Mouse (Mus musculus): ENCODE data around the gene Ing3. TPM values are rescaled to one million over a fixed set of nuclear protein-coding genes. Genes with fewer than 3 reads are reported as not detected.

Ing3 gene
- 41.2 and 45.7 TPM in 2 replicates for polyA plus RNA-seq (2015; fragmentation: Nextera tagmentation; extraction: Ambion mirVana)

DNA sequence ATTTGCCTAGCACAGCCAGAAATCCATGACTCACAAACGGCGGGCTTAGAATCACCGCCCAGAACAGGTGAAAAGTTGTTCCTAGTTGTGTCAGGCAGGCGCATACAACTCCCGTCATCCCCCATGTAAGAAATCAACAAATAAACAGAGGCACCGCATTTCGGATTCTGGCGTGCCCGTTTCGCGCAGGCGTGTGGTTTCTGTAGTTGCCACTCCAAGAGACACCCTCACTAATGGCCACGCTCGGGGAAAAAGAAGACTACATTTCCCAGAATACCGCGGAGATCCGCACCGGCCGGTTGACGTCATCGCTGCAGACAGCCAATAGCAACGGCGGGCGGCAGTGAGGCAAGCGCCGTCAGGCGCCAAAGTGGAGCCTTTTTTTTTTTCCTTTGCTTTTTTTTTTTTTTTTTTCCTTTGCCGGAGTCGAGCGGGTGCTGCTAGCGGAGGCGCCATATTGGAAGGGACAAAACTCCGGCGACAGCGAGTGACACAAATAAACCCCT lies at the start of gene Ing3:
Ing3 (plus strand) TSS at position 346 of the 506 bp plus-strand sequence.
- H3K9me3 ChIP-seq (ENCODE audit: control insufficient read depth, low read length) = no peaks in the 10 kb centered on the region
- H3K36me3 ChIP-seq (ENCODE audit: control insufficient read depth, insufficient read depth, low read length) = no peaks in the 10 kb centered on the region
- peak within 1 kb of the TSS; percentile 72 for H3K4me3 ChIP-seq (ENCODE audit: low read length)
- peaks cover 8% of the 10 kb centered on the region for H3K4me1 ChIP-seq (ENCODE audit: control insufficient read depth, insufficient read depth, low read depth, low read length)
- H3K27ac ChIP-seq (ENCODE audit: low read depth, low read length) = peak within 1 kb of the TSS; percentile 99
- H3K4me2 ChIP-seq (ENCODE audit: low read length) = peak within 1 kb of the TSS; percentile 66
- no peaks in the 10 kb centered on the region for H3K27me3 ChIP-seq (replicated peaks; ENCODE audit: control insufficient read depth, insufficient read depth, low read length)
- peak within 1 kb of the TSS; percentile 88 for H3K9ac ChIP-seq (ENCODE audit: low read depth, low read length)
- WGBS = under 1% methylated on average over 34 of the region's 35 CpGs
- peak; percentile 98 for ATAC-seq

DNA sequence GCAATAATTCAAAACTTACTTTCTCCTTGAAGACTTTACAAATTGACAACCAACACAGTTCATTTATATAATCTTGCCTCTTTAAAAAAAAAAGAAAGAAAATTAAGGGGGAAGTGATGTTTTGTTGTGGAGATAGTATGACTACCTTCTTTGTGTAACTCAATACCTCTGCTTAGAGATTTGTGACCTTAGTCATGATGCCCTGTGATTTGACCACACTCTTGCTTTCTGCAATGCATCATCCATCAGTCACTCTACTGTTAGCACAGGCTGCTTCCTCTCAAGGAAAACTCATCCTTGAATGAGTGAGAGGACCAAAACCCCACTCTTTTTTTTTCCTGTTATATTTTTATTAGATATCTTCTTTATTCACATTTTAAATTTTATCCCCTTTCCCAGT lies 39.7 kb upstream of the Ing3 start:
- no peaks in the 10 kb centered on the region for H3K27me3 ChIP-seq (replicated peaks; ENCODE audit: control insufficient read depth, insufficient read depth, low read length)
- ATAC-seq = no peak
- no peak overlapping the region for H3K9ac ChIP-seq (ENCODE audit: low read depth, low read length)
- H3K4me2 ChIP-seq (ENCODE audit: low read length) = no peak overlapping the region
- no peaks in the 10 kb centered on the region for H3K9me3 ChIP-seq (ENCODE audit: control insufficient read depth, low read length)
- no peaks in the 10 kb centered on the region for H3K36me3 ChIP-seq (ENCODE audit: control insufficient read depth, insufficient read depth, low read length)
- no peak overlapping the region for H3K4me3 ChIP-seq (ENCODE audit: low read length)
- no peaks in the 10 kb centered on the region for H3K4me1 ChIP-seq (ENCODE audit: control insufficient read depth, insufficient read depth, low read depth, low read length)
- H3K27ac ChIP-seq (ENCODE audit: low read depth, low read length) = no peak overlapping the region

DNA sequence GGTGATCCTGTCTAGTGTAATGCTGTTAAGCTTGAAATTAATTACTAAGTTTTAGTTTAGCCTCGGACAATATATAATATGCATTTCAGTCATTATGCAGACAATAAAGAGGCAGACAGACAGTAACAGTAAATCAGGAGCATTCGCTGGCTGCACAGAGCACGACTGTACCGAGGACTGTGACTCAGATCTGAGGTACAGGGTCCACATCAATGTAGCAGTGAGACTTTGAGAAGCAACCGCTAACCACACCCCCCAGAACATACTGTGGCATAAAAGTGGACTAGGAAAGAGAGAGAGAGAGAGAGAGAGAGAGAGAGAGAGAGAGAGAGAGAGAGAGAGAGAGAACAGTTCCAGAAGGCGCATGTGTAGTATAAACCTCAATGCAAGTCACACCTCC lies 38.6 kb upstream of the Ing3 start:
- 90% methylated on average over 6 of the region's 6 CpGs for WGBS

DNA sequence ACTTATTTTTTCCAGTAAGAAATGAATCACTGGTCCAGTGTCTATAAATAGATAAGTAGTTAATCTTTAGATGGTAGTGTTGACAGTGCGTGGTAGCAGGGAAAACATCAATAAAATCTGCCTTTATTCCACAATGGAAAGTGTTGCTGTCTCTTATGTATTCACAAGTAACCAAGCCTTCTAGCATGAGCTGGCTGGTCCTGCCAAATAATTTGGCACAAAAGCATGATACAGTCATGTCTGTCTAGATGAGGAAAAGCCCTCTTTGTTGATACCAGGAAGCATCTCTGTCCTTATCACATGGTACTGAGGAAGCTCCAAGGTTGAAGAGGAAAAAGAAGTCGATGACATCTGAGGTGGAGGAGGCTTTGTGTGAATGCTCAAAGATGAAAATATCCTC lies 32.8 kb upstream of the Ing3 start:
- no peak overlapping the region for H3K4me2 ChIP-seq (ENCODE audit: low read length)
- no peak overlapping the region for H3K9ac ChIP-seq (ENCODE audit: low read depth, low read length)
- WGBS = 92% methylated on average over 2 of the region's 2 CpGs
- no peaks in the 10 kb centered on the region for H3K27me3 ChIP-seq (replicated peaks; ENCODE audit: control insufficient read depth, insufficient read depth, low read length)
- H3K4me1 ChIP-seq (ENCODE audit: control insufficient read depth, insufficient read depth, low read depth, low read length) = no peaks in the 10 kb centered on the region
- no peak overlapping the region for H3K27ac ChIP-seq (ENCODE audit: low read depth, low read length)
- ATAC-seq = no peak
- no peaks in the 10 kb centered on the region for H3K36me3 ChIP-seq (ENCODE audit: control insufficient read depth, insufficient read depth, low read length)
- no peak overlapping the region for H3K4me3 ChIP-seq (ENCODE audit: low read length)
- H3K9me3 ChIP-seq (ENCODE audit: control insufficient read depth, low read length) = no peaks in the 10 kb centered on the region

More for the DNA sequence above, 38.6 kb upstream of the Ing3 start:
- H3K4me2 ChIP-seq (ENCODE audit: low read length) = no peak overlapping the region
- no peaks in the 10 kb centered on the region for H3K36me3 ChIP-seq (ENCODE audit: control insufficient read depth, insufficient read depth, low read length)
- no peaks in the 10 kb centered on the region for H3K9me3 ChIP-seq (ENCODE audit: control insufficient read depth, low read length)
- ATAC-seq = no peak
- no peak overlapping the region for H3K4me3 ChIP-seq (ENCODE audit: low read length)
- no peaks in the 10 kb centered on the region for H3K27me3 ChIP-seq (replicated peaks; ENCODE audit: control insufficient read depth, insufficient read depth, low read length)
- H3K27ac ChIP-seq (ENCODE audit: low read depth, low read length) = no peak overlapping the region
- H3K4me1 ChIP-seq (ENCODE audit: control insufficient read depth, insufficient read depth, low read depth, low read length) = no peaks in the 10 kb centered on the region
- H3K9ac ChIP-seq (ENCODE audit: low read depth, low read length) = no peak overlapping the region

DNA sequence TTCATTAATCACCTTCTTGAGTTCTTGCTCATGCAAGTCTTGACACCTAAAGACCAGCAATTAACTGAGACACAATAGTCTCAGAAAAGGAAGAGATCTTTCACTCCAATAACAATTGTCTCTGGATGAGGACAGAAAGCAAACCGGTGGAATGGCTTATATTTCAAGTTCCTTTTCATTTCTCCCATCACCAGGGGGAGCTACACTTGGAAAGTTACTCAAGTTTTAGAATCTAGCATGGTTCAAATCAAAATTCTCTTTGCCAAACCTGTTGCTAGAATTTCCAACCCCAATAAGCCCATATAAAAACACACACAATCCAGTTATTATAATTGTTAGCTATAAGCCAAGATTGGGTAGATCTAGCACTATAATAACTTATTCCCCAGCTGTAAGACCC lies 25.2 kb upstream of the Ing3 start:
- Histone ChIP-seq H3K27ac (ENCODE audit: low read depth, low read length) (no peak overlapping the region), H3K4me3 (ENCODE audit: low read length) (no peak overlapping the region), H3K36me3 (ENCODE audit: control insufficient read depth, insufficient read depth, low read length) (no peaks in the 10 kb centered on the region), H3K9me3 (ENCODE audit: control insufficient read depth, low read length) (no peaks in the 10 kb centered on the region), H3K4me1 (ENCODE audit: control insufficient read depth, insufficient read depth, low read depth, low read length) (no peaks in the 10 kb centered on the region), H3K27me3 (replicated peaks; ENCODE audit: control insufficient read depth, insufficient read depth, low read length) (no peaks in the 10 kb centered on the region), H3K4me2 (ENCODE audit: low read length) (no peak overlapping the region), H3K9ac (ENCODE audit: low read depth, low read length) (no peak overlapping the region)
- ATAC-seq = no peak
- WGBS = 25% methylated on average over 1 of the region's 1 CpGs

DNA sequence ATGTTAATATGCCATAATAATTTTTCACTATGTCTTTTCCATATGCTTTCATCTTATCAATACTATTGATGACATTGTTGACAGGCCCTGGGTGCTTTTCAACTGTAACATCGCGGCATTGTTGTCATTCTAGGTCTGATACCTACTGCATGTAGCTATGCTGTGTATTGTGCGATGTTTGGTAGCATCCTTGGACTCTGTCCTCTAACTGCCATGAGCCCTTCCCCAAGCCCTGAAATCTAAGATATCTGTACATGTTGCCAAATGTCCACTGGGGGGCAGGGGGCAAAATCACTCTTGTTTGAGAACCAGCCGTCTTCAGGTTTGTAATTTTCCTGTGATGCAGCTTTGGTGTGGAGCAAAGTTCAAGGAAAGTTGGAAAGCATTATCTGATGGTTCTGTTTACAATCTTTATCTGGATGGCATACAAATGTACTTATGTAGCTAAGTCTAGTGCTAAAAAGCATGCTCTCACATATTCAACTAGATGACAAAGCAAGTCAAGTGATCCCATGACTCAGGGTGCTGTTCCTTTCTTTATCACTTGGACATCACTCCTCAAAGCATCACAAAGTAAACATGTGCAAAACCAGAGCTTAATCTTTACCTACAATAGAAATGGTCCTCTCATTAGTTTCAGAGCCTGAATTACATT lies 11.3 kb upstream of the Ing3 start:
- Histone ChIP-seq H3K4me3 (ENCODE audit: low read length) (no peak overlapping the region), H3K9ac (ENCODE audit: low read depth, low read length) (no peak overlapping the region)

DNA sequence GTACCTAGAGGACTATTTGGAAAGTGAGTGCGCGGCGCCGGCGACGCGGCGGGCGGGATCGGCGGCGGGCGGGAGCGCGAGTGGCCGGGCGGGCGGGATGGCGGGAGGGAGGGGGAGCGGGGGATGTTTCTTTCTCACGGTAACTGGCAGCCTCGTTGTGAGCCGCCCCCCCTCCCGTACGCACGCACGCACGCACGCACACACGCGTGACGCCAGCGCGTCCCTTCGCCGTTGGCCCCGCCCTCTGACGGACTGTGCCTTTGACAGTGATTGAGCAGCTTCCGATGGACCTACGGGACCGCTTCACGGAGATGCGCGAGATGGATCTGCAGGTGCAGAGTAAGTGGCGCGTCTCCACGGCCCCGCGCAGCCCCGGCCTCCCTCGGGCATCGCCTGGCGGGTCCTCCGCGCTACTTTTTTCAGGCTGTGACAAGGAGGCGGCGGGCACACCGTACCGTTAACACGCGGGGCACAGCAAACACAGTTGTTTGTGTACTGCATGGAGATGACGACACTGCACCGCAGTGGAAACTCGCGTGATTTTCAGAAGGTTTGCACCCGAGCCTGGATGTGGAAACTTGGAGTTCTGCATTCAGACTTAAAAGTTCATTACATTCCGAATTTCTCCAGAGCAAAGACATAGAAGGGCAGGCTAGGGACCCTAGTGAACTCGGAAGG lies 539 bp downstream of the Ing3 start:
- ATAC-seq = peak; percentile 96
- H3K36me3 ChIP-seq (ENCODE audit: control insufficient read depth, insufficient read depth, low read length) = no peaks in the 10 kb centered on the region; the same call in 1 of the 2 replicates
- H3K9ac ChIP-seq (ENCODE audit: low read depth, low read length) = peak overlapping the region; percentile 88
- WGBS = under 1% methylated on average over 41 of the region's 68 CpGs
- peak overlapping the region; percentile 99 for H3K27ac ChIP-seq (ENCODE audit: low read depth, low read length)
- H3K4me1 ChIP-seq (ENCODE audit: control insufficient read depth, insufficient read depth, low read depth, low read length) = peaks cover 8% of the 10 kb centered on the region
- H3K4me3 ChIP-seq (ENCODE audit: low read length) = peak overlapping the region; percentile 72
- peak overlapping the region; percentile 54 for H3K4me2 ChIP-seq (ENCODE audit: low read length)
- H3K9me3 ChIP-seq (ENCODE audit: control insufficient read depth, low read length) = no peaks in the 10 kb centered on the region
- H3K27me3 ChIP-seq (replicated peaks; ENCODE audit: control insufficient read depth, insufficient read depth, low read length) = no peaks in the 10 kb centered on the region

More for the DNA sequence above, 11.3 kb upstream of the Ing3 start:
- Histone ChIP-seq H3K27ac (ENCODE audit: low read depth, low read length) (no peak overlapping the region), H3K9me3 (ENCODE audit: control insufficient read depth, low read length) (no peaks in the 10 kb centered on the region), H3K27me3 (replicated peaks; ENCODE audit: control insufficient read depth, insufficient read depth, low read length) (no peaks in the 10 kb centered on the region), H3K36me3 (ENCODE audit: control insufficient read depth, insufficient read depth, low read length) (no peaks in the 10 kb centered on the region), H3K4me1 (ENCODE audit: control insufficient read depth, insufficient read depth, low read depth, low read length) (no peaks in the 10 kb centered on the region), H3K4me2 (ENCODE audit: low read length) (no peak overlapping the region)
- WGBS = 90% methylated on average over 4 of the region's 4 CpGs
- no peak for ATAC-seq

DNA sequence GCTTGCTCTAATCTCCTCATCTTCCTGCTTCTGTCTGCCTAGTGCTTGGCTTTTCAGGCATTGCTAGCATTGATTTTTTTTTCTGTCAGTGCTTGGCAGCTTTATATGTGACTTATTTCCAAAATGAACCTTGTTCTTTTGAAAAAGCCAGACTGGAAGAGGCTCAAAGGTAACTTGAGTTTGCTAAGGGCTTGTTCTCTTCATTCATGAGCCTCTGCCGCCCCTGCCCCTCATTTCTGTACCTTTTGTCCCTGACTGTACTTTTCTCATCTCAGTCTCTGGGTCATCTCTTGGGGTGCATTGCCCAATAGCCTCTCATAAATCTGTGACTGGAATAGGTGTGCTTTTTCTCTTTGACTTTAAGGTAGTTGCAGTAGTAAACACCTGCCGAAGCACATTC lies 1.3 kb downstream of the Ing3 start:
- Histone ChIP-seq H3K27ac (ENCODE audit: low read depth, low read length) (no peak overlapping the region), H3K36me3 (ENCODE audit: control insufficient read depth, insufficient read depth, low read length) (peaks cover 7% of the 10 kb centered on the region; the same call in 1 of the 2 replicates), H3K4me2 (ENCODE audit: low read length) (peak overlapping the region; percentile 54), H3K9me3 (ENCODE audit: control insufficient read depth, low read length) (no peaks in the 10 kb centered on the region), H3K4me1 (ENCODE audit: control insufficient read depth, insufficient read depth, low read depth, low read length) (peaks cover 8% of the 10 kb centered on the region), H3K9ac (ENCODE audit: low read depth, low read length) (peak overlapping the region; percentile 88), H3K4me3 (ENCODE audit: low read length) (peak overlapping the region; percentile 72), H3K27me3 (replicated peaks; ENCODE audit: control insufficient read depth, insufficient read depth, low read length) (no peaks in the 10 kb centered on the region)
- WGBS = 79% methylated on average over 2 of the region's 2 CpGs
- no peak for ATAC-seq

DNA sequence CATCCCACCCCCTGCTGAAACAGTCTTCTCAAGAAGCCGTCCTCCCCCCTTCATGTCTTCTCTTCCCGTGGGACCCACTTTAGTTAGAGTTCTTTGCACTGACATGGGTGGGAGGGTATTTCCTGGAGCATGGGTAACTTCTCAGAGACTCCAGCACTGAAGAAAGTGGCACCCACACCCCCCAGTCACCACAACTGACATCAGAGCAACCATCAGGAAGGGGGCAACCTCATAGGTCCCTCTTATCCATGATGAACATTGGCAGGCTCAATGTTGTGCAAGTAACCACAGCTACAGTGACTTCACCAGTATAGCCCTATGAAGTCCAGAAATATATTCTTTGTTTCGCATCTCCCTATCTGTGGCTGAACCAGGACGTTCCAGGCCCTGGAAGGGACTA lies 6.1 kb downstream of the Ing3 start:
- no peaks in the 10 kb centered on the region for H3K27me3 ChIP-seq (replicated peaks; ENCODE audit: control insufficient read depth, insufficient read depth, low read length)
- WGBS = 89% methylated on average over 4 of the region's 4 CpGs
- peaks cover 12% of the 10 kb centered on the region; the same call in 1 of the 2 replicates for H3K36me3 ChIP-seq (ENCODE audit: control insufficient read depth, insufficient read depth, low read length)
- no peaks in the 10 kb centered on the region for H3K9me3 ChIP-seq (ENCODE audit: control insufficient read depth, low read length)
- no peak overlapping the region for H3K27ac ChIP-seq (ENCODE audit: low read depth, low read length)
- H3K4me3 ChIP-seq (ENCODE audit: low read length) = no peak overlapping the region
- H3K4me1 ChIP-seq (ENCODE audit: control insufficient read depth, insufficient read depth, low read depth, low read length) = peaks cover 6% of the 10 kb centered on the region
- ATAC-seq = no peak
- no peak overlapping the region for H3K9ac ChIP-seq (ENCODE audit: low read depth, low read length)
- H3K4me2 ChIP-seq (ENCODE audit: low read length) = no peak overlapping the region

All from hindbrain, embryonic 16.5 days (tissue).